Mouse (Mus musculus): ENCODE data around the gene Kyat1. TPM values are rescaled to one million over a fixed set of nuclear protein-coding genes. Genes with fewer than 3 reads are reported as not detected.

The Kyat1 gene
- total RNA-seq (2021), result 29.1 and 29.3 TPM in 2 replicates
- long read RNA-seq, experiment 1, transcript Kyat1-201 (13 exons, 1,876 nt), result major isoform, 24 of 43 reads
- long read RNA-seq, experiment 1, partial matches to known transcripts, result 5 of 43 reads
- long read RNA-seq, experiment 1, other reads (novel, unspliced or antisense), result 8 of 43 reads
- long read RNA-seq, experiment 2, transcript Kyat1-201 (13 exons, 1,876 nt), result major isoform, 10 of 31 reads
- long read RNA-seq, experiment 2, transcript Kyat1-206 (14 exons, 2,026 nt), result minor isoform, 5 of 31 reads
- long read RNA-seq, experiment 2, partial matches to known transcripts, result 2 of 31 reads
- long read RNA-seq, experiment 2, other reads (novel, unspliced or antisense), result 14 of 31 reads

DNA sequence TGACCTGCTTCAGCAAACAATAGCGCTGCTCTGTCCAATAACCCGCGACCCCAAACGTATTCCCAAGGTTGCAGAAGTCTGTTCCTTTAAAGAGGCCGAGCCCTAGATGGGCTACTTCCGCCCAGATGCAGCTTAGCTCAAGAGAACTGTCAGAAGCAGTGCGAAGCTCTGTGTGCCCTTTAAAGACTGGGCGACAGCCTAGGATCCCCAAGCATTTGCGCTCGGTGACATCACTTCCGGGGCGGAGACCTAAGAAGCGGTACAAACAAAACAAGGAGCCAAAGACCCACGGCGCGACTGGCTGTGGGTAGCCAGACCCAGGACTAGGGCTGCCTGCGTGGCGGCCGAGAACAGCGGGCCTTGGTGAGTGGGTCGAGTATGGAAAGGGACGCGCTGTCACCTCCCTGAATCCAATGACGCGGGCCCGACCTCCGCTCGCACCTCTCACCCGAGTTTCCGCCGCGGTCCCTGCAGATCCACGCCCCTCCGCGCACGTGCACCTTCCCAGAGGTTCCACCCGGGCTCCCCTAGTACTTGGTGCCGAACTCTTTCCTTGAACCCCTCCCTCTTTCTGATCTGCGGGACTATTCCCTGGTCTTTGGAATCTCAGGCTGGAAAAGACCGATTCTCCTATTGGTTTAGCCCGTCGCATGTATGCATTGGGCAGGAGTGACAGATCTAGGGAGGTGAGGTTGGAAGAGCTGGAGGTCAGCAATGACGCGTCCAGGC, at the start of gene Kyat1:
TSS of gene Kyat1 (minus strand) at position 219 of the 729 bp plus-strand sequence.
- DNase-seq, result peak; percentile 96

DNA sequence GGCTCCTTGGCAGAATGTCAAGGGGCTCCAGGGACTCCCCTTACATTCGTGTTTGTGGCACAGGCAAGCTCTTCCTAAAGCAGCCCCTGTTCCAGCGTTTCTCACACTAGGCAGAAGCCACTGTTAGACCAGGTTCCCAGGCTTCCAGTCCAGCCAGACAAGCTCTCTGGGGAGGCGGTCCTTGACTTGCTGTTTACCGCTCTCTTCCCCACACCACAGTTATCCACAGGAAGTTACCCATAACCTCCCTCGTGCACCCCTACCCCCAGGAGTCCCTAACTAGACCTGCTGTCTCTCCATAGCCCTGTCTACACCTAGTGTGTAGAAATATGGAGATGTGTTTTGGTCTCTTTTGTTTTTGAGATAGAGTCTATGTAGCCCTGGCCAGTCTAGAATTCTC, 48.2 kb upstream of the Kyat1 start:
- DNase-seq, result no peak

DNA sequence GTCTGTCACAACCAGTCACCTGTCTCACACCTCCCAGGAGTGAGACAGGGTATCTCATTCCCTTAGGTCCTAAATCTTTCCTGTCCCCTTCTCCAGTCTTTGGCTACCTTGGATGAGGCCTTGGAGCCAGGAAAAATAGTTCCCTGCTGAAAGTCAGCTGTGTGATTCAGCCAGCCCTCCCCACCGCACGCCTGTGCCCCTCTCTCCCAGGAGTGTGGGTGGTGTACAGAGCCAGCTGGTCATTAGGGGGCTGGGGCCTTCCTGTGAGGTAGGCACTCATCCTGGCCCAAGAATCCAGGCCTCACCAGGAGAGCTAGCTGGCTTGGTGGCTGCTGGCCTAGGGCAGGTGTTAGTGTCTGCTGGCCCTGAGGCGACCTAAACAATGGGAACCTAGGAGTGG, 46.9 kb upstream of the Kyat1 start:
- peak; percentile 66 for DNase-seq

DNA sequence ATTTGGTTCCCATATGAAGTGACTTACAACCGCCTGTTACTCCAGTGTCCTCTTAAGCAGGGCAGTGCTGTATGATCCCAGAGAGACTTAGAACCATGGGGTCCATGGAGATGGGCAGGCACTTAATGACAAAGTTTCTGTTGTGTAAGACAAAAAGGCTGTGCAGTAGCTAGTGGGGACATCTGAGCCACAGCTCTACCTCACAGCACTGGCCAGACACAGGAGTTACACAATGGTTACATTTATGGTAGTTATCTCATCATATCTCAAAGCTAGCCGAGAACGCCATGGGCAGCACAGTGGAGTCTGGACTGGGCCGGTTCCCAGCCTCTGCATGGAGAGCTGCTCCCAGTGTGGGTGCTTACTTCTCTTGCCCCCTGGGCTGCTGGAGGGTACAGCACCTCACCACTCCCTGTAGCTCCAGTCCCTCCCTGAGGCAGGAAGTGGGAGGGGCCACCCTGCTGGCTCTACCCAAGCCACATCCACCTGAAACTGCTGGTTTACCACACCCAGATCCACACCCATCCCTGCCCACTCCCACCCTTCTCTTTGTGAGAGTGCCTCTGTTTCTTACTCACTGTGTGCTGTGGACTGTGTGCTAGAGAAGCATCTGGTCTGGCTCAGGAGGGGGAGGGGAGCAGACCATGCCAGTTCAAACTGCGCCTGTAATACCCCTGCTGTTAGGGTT, 45.9 kb upstream of the Kyat1 start:
- DNase-seq, result peak; percentile 71

DNA sequence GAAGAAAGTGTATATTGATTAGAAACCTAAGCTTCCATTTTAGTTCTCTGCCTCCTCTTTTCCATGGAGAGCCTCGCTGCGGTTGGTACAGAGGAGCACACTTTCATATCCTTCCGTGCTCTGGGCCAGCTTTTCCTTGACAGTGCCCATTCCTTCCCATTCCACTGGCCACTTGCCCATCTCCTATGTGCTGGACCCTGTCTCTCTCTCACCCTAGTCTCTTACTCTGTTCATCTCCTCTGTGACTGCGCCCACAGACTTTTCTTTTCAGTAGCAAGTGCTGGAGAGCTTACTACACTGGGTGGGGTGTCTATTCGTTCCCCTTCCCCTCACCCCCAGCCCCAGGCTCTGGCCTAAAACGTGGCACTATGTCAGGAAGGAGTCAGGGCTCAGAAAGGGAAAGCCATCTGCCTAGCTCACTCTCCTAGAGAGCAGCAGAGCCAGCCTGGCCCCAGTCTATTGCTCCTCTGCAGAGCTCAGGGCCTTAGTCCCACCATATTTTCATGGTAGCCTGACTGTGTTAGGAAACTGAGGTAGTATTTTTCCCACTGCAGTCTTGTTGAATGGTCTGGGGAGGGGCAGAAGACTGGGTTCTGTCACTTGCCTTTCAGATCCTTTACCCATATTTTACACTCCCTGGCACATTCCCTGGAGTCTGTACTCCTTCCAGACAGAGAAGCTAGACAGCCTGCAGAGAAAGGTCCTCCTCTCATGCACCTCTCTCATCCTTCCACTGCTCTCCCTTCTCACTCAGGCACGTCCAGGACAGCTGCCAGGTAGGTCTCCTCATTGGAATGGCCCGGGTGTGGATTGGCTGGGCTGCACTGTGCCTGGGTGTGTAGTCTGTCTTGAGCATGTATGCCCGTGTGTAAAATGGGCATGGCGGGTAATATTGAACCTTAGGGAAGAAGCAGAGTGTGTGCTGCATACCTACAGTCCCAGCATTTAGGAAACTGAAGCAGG, 44.8 kb upstream of the Kyat1 start:
- no peak for DNase-seq

DNA sequence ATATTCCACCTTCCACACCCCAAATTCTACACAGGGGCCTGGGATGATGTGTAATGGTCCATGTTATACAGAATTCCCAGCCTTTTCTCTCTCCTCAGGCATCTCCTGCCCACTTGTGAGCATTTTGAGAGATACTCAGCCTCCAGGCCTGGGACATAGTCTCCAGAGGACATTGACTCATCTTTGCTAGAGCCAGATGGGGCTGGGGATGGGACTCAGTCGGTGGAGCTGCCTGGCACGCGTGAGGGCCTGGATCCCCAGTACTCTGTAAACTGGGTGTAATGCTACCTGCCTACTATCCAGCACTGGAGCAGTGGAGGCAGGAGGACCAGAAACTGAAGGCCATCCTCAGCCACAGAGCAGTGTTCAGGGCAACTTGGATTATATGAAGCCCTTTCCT, 43.5 kb upstream of the Kyat1 start:
- no peak for DNase-seq

DNA sequence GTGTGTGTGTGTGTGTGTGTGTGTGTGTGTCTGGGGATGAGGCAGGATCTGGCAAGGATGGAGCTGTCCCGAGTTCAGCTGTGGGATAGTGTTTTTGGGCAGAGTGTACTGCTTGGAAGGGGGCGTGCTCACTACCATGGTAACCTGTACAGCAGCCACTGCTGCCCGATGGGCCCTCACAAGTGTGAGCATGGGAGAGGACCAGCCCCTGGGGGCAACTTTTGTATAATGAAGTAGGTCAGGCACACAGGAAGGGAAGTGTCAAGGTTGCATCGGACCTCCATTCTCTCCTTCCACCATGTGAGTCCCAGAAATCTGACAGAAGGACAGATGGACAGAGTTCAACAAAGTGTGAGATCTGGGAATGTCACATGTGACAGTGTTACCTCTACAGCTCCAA, 42.0 kb upstream of the Kyat1 start:
- DNase-seq, result no peak

DNA sequence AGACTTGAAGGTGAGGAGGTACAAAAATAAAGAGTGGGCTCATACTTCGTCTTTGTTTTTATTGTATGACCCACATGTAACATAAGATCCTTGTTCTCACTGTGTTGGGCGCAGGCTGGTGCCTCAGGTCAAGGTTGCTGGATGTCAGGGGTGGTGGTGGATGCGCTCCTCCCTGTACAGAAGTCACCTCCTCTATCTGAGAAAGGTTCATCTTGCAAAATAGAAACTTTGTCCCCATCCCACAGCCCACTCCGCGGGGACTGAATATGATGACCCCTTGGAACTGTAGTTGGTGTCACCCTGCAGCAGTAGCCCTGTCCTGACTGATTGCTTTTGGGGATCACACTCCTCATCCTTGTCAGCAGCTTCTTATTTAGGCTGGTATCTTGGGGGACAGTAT, 41.4 kb upstream of the Kyat1 start:
- DNase-seq, result no peak

DNA sequence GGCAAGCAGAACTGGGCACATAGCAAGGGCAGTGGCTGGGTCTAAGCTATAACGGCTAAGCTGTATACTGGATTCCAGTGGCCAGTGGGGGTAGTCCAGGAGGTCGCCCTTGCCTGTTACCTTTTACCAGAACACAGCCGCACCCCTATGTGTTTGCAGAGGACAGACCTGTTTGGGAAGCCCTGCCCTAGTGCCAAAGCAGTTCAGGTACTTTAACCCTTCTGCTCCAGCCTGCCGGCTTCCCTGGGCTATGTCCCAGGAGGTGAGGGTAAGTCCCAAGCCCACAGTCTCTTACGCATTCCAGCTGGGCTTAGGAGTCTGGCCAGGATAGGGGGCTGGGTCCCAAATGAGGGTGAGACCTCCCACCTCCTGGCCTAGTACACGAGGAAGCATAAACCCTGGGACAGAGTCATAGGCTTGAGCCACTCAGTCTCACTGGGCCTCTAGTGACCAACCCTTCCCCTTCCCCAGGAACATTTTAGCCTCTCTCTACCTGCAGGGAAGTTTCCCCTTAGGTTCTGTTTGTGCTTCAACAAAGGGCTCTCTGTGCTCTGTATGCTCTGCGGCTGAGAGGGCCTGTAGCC, 39.0 kb upstream of the Kyat1 start:
- no peak for DNase-seq

DNA sequence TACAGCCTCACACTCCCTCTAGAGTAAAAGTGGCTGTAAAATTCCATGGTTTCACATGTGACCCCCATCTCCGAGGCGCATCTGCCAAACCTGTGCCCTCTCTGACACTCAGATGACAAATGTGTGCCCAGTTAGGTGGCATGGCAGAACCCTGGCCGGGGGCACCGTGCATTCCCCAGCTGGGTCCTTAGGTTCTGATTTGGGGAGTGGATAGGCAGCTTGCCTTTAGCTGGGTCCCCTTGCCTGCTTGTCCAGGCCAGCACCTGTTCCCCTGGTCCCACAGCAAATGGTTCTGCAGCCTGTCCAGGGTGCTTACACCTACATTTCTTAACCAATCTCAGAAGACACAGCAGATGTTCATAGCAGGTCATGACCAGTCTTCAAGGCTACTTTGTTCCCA, 37.7 kb upstream of the Kyat1 start:
- no peak for DNase-seq

DNA sequence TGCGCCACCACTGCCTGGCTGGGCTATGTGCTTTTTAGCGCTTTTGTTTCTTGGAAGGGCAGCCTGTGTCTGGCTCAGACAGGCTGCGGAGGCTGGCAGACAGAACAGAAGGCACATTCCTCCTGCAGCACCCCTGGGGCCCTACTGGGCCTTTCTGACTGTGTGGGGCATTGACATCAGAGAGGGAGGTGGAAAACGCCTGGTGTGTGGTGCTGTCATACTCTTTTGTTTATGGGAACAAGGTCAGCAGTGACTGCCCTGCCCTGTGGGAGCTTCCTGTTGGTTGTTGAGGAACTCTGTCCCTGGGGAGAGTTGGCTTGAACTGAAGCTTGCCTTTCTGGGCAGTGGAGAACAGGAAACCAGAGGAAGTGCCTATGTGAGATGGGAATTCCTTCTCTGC, 36.9 kb upstream of the Kyat1 start:
- DNase-seq, result peak; percentile 86

DNA sequence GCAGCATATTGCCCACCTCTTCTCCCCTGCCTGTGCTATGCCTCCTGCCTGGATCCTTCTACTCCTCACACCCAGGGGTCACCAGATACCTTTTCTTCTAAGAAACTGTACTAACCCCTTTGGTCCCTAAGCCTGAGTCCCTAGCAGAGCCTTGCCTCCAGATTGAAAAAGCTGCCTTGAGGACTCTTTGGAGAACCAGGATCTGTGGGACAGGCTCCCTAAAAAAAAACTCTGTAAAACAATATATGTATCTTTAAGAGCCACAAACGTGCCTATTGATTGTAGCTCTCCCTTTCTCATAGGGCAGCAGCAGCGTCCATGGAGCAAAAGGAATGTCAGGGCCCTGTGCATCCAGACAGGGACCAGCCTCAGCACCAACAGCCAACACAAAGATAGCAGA, 34.6 kb upstream of the Kyat1 start, which contains the start of gene Gm28035:
TSS of gene Gm28035 (plus strand) at position 301 of the 400 bp plus-strand sequence.
- DNase-seq, result no peak

DNA sequence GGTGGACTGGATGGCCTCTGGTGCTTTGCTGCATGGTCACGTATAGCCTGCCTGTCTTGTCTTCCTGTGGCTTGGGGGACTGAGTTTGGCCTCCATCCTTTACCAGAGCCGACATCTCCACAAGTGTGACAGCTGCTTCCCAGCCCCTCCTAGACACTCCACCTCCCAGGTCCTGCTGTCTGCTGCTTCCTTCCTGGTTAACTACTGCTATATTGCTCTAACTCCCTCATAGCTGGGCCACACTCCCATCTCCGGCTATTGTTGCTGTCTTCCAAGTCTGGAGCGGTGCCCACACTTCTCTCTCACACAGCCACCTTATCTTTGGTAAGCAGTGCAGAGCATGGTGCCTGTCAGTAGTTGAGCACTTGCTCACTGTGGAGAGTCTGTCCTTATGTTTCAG, 34.1 kb upstream of the Kyat1 start:
- peak; percentile 52 for DNase-seq

DNA sequence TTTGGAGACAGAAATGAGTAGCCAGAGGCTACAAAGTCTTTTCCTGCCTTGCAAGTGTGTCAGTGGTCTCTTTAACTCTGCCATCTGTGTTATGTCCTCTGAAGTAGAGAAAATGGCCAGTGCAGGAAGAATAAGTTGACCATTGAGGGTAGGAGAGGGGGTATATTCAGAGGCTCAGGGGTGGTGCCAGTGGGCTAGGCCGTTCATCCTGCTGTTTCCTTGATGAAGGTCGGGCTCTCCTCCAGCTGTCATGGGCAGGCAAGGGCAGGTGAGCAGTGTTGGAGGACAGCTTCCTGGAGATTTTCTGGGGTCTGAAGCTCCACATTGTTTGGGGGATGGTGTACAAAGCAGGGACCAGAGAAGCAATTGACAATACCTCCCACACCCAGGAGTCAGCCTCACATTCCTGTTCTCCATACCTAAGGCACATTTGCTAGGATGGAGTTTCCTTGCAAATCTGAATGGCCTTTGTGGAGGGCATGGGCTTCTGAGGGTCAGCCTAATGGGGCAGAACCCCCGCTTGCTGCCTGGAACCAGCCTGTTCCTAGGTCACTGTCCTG, 33.3 kb upstream of the Kyat1 start:
- DNase-seq, result peak; percentile 6

DNA sequence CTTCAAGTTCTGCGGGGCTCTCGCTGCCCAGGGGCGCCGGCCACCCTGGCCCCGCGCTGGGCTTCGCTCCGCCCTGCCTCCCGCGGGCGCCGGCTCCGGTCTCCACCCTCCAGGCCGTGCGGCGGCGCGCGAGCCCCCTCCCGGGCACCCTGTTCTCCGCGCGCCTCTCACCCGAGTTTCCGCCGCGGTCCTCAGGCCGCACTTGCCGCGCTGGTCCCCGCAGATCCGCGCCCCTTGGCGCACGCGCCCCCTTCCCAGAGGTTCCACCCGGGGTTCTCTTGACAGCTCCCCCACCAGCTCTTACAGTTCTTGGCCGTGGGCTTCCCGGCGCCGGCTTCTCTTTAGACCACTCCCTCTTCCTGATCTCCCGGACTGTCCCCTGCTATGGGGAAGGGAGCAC, 32.2 kb upstream of the Kyat1 start:
- DNase-seq, result peak; percentile 88

DNA sequence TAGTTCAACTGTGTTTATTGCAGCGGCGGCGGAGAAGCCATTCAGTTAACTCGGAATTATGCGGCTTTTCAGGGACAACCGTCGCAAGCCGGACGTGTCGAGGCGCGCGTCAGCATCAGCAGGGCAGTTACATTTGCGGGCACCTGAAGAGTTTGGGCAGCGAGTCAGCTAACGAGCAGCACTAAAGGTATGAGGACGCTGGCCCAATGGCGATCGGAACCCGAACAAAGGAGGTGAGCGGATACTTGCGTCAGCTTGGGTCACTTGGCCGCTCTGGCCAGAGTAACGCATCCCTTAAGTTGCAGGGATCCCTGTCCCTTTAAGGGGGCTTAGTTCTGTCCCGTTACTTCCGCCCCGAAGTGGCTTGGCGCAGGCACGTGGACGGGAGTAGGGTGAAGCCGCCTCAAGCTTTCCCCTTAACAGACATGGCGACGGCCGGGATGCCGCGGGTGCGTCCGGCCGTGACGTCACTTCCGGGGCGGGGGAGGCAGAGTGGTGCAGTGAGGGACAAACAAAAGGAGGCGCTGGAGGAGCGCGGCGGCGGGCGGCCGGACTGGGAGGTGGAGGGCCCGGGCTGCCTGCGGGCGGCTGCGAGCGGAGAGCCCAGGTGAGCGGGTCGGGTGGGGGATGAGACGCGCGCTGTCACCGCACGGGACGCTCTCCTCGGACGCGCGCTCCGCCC, 31.7 kb upstream of the Kyat1 start, which contains the start of gene Lrrc8a:
TSS of gene Lrrc8a (plus strand) at position 517 of the 682 bp plus-strand sequence.
- peak; percentile 100 for DNase-seq

DNA sequence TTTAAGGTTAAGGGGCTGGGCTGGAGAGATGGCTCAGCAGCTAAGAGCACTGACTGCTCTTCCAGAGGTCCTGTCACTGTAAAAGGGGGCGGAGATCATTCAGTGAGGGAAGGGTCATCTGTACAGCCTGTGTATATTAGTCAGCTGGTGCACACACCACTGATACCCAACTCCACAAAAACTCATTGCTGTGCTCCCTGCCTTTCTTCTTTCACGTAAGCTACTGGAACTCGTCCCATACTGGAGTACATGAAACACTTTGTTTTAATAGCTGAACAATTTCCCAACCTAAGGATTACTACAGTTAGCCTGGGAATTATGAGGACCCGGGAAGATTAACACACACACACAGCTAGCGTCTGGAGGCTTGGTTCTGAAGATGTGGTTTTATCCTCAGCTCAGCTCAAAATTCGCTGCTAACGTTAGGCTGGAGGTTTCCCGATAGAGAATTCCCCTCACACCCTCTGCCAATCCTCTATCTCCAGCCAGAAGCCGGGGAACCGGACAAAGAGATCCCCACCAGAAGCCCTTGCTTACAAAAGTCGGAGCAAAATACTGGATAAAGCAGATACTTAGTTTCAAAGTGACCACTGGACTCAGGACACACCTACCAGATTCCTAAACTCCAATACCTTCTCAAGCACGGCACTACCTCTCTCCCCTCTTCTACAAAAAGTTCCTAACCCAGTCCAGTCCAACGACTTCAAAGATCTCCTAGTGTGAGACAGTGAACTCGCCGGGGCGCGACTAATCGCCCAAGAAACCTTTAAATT, 31.0 kb upstream of the Kyat1 start:
- peak; percentile 29 for DNase-seq

DNA sequence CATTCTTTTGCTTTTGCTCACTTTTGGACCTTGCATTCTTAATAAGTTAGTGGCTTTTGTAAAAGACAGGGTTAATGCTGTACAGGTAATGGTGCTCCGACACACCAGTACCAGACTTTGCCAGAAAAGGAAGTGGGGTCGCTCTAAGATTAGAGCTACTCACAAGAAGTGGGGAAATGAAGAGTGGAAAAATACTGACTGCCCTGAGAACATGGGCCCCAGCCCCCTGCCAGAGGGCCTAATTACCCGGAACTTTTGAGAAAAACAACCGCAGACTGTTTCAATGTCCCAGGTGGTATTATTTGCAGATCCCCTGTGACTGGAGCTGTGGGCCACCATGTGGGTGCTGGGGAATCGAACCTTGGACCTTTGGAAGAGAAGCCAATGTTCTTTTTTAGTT, 29.9 kb upstream of the Kyat1 start:
- peak; percentile 2 for DNase-seq

DNA sequence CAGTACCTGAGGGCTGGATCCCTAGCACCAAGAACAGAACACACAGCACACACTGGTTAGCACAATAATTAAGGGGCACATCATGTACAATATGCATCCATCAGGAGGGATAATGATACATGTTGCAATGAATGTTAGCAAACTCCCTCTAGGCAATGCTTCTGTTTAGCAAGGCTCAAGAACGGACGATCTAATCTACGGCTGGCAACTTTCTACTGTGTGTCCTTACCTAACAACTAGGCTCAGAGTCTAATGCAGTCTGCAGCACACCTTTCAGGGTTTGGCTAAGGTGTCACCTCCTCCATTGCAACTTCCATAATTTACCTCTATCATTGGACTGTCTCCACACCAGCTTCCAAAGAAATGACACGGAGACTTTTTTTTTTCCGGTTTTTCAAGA, 10.6 kb upstream of the Kyat1 start:
- DNase-seq, result no peak

DNA sequence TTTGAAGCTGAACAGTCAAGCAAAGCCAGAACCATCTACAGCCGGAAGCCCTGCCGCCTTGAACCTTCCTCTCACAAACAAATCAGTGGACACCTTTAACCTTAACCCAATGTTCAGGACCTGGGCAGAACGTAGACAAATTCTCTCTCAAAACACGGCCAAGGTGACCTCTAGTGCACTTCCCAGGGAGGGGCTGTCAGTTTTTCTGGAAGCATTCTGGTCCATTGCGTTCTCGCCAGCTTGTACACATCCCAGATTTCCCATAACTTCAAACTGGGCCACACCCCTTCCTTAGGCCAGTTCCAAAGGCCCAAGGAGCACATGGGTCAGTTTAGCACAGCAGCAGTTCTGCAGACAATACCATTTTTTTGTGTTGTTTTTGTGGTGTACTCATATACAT, 9.8 kb upstream of the Kyat1 start:
- DNase-seq, result no peak
